Mouse (Mus musculus) embryonic facial prominence, embryonic 10.5 days (tissue): ENCODE measurements at regions not wholly inside any gene's neighbourhood (a gene's known extent, or its start where the extent isn't known, plus 50 kb on each side); places are given as distances from the start of the nearest gene placed in this dataset.

ENCODE experiments used
- DNase-seq: peaks from one replicate; pipeline ENCODE4 v3.0.0-alpha.2; 2017; ENCODE audit warnings: low spot score
- H3K27ac ChIP-seq: fragments of 300-500 bp; sonication (generic); replicated peaks from 2 replicates; pipeline ENCODE4 v1.5.1; 2016; ENCODE audit warnings: mild to moderate bottlenecking
- H3K27me3 ChIP-seq: fragments of 300-500 bp; sonication (generic); replicated peaks from 2 replicates; pipeline ENCODE4 v1.6.1; 2016; ENCODE audit warnings: low read depth, mild to moderate bottlenecking; ENCODE audit not compliant: poor library complexity, severe bottlenecking
- H3K36me3 ChIP-seq: fragments of 300-500 bp; sonication (generic); replicated peaks from 2 replicates; pipeline ENCODE4 v1.6.1; 2016; ENCODE audit warnings: mild to moderate bottlenecking, moderate library complexity
- H3K4me1 ChIP-seq: fragments of 300-500 bp; sonication (generic); 2 replicates; pipeline ENCODE4 v1.6.1; 2016
- H3K4me3 ChIP-seq: fragments of 300-500 bp; sonication (generic); 2 replicates; pipeline ENCODE4 v1.5.1; 2016; ENCODE audit warnings: mild to moderate bottlenecking, moderate library complexity
- H3K9me3 ChIP-seq: fragments of 300-500 bp; sonication (generic); 2 replicates; pipeline ENCODE4 v1.6.1; 2016; ENCODE audit warnings: mild to moderate bottlenecking
- WGBS: fragments of 180-500 bp; shearing (Covaris S2); methylation state at CpG from one replicate; pipeline ENCODE4 v1.1.7; 2016; 5-methylcytosine and 5-hydroxymethylcytosine counted together

DNA sequence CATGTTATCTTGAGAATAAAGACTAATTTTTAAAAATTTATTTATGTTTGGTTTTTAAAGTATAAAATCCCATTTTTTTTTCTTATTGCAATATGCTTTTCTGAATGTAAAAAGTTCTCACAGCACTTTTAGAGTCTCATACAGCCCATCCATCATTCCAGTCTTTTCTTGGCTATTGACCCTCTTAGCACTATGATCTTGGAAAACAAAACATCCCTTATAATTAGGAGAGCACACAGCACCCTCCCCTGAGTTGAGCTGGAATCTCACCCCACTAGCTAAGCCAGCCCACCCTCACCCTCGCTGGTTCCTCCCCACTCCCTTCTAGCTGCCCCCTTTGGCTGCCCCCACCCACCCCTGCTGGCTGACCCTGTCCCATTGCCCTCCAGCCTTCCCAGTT lies 154.2 kb upstream of the Ctnnb1 start:
- Histone ChIP-seq H3K9me3 (no peaks in the 10 kb centered on the region), H3K4me1 (peaks cover 64% of the 10 kb centered on the region), H3K27ac (no peak overlapping the region), H3K36me3 (no peaks in the 10 kb centered on the region), H3K27me3 (no peaks in the 10 kb centered on the region), H3K4me3 (no peak overlapping the region)
- DNase-seq, result no peak
- 31% methylated on average over 1 of the region's 1 CpGs for WGBS

DNA sequence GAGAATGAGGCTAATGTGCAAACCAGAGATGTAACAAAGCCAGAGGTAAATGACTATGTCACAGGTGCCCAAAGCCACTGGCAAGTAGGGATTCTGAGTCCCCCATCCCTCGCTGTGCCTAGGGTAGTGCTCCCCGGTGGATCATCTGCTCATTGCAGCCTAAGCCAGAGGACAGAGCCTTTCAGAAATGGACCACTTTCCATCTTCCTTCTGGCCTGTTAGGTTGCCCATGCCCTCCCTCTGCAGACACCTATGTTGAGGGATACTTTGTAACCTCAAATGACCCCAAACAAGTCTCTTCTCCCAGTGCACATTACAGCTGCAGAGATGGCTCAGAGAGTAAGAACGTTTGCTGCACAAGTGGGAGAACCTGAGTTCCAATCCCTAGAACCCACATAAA lies 153.3 kb upstream of the Ctnnb1 start:
- WGBS, result 74% methylated on average over 3 of the region's 3 CpGs
- DNase-seq, result no peak
- Histone ChIP-seq H3K27ac (peak overlapping the region; percentile 59), H3K27me3 (no peaks in the 10 kb centered on the region), H3K36me3 (no peaks in the 10 kb centered on the region), H3K4me1 (peaks cover 55% of the 10 kb centered on the region), H3K9me3 (no peaks in the 10 kb centered on the region), H3K4me3 (no peak overlapping the region)

DNA sequence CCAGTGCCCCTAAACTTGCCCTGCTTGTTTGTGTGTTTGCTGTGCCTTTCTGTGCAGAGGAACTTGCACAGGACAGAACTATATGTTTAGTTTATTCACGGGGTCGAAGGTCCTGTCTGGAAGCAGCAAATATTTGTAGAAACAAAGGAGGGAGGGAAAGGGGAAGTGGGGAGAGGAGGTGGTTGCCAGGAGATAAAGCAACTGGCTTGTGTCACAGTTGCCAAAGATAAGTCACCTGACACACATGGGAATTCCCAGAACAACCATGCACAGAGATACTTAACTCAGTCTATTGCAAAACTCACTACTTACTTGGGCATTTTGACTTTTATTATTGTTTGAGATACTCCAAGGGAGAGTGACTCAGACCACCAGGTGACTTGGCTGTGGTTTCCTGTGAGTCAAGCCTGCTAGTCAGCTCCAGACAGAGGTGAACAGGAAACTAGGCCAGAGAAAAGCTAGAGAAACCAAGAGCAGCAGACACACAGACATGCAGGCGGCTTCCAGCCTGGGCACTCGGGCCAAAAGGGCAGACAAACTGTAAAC lies 152.5 kb upstream of the Ctnnb1 start:
- 66% methylated on average over 4 of the region's 4 CpGs for WGBS
- no peaks in the 10 kb centered on the region for H3K27me3 ChIP-seq
- H3K27ac ChIP-seq, result 0 out of 2 replicates have a peak overlapping the region, but pooled peaks have one; percentile 59
- no peak for DNase-seq
- peaks cover 47% of the 10 kb centered on the region for H3K4me1 ChIP-seq
- H3K36me3 ChIP-seq, result no peaks in the 10 kb centered on the region
- no peak overlapping the region for H3K4me3 ChIP-seq
- no peaks in the 10 kb centered on the region for H3K9me3 ChIP-seq

DNA sequence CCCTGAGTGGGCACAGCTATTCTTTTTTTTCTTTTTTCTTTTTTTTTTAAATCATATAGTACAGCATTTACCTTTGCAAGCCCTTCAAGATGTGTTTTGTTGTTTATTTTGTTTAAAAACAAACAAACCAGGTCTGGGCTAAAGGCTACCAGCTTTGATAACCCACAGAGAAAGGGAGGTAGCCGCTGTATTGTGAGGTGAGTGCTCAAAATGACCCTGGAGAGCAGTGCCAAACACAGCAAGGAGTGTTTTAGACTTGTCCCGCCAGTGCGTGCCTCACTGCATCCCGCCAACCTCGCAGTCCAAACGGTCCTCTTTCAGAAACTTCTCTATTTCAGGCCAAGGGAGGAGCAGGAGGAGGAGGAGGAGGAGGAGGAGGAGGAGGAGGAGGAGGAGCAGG lies 152.0 kb upstream of the Ctnnb1 start:
- H3K9me3 ChIP-seq, result no peaks in the 10 kb centered on the region
- H3K4me1 ChIP-seq, result peaks cover 42% of the 10 kb centered on the region
- DNase-seq, result no peak
- no peaks in the 10 kb centered on the region for H3K27me3 ChIP-seq
- H3K4me3 ChIP-seq, result no peak overlapping the region
- WGBS, result 73% methylated on average over 6 of the region's 6 CpGs
- no peaks in the 10 kb centered on the region for H3K36me3 ChIP-seq
- 0 out of 2 replicates have a peak overlapping the region, but pooled peaks have one; percentile 30 for H3K27ac ChIP-seq

DNA sequence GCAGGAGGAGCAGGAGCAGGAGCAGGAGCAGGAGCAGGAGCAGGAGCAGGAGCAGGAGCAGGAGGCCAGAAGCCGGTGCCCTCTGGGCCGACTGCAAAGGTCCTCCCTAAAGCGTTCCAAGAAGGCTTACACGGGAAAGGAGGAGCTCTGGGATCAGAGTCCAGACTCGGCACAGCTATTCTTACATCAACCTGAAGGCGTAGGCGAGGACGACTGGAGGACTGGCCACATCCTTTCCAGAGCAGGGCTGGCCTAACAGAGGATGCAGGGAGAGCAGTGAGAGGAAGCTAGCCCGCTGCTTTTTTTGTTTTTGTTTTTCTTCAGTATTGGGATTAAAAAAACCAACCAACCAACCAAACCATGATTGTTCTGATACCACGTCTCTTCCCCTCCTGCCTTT lies 151.5 kb upstream of the Ctnnb1 start:
- WGBS, result 76% methylated on average over 10 of the region's 10 CpGs
- Histone ChIP-seq H3K4me1 (peaks cover 37% of the 10 kb centered on the region), H3K4me3 (no peak overlapping the region), H3K27me3 (no peaks in the 10 kb centered on the region), H3K36me3 (no peaks in the 10 kb centered on the region), H3K9me3 (no peaks in the 10 kb centered on the region), H3K27ac (peak overlapping the region; percentile 41; the same call in 1 of the 2 replicates)
- no peak for DNase-seq

DNA sequence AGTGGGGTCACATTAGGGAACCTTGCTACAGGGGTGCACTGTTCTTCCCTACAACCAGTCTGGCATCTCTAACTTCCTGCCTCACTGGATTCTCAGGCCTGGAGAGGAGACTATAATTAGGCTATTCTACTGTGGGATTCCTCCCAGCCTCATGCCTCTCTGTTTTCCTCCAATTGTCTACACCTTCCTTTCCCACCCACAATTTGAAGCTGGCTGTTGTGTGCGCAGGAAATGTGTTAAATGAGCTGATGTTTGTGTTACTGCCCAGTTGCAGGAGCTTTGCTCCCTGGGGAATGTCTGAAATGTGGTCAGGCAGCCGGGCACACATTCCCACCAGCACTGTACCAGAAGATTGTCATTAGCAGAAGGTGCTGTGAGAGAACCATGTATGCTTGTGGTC lies 150.6 kb upstream of the Ctnnb1 start:
- DNase-seq, result no peak
- H3K36me3 ChIP-seq, result no peaks in the 10 kb centered on the region
- H3K4me1 ChIP-seq, result peaks cover 34% of the 10 kb centered on the region
- peak overlapping the region; percentile 41 for H3K27ac ChIP-seq
- WGBS, result 38% methylated on average over 2 of the region's 2 CpGs
- H3K9me3 ChIP-seq, result no peaks in the 10 kb centered on the region
- no peaks in the 10 kb centered on the region for H3K27me3 ChIP-seq
- no peak overlapping the region for H3K4me3 ChIP-seq

DNA sequence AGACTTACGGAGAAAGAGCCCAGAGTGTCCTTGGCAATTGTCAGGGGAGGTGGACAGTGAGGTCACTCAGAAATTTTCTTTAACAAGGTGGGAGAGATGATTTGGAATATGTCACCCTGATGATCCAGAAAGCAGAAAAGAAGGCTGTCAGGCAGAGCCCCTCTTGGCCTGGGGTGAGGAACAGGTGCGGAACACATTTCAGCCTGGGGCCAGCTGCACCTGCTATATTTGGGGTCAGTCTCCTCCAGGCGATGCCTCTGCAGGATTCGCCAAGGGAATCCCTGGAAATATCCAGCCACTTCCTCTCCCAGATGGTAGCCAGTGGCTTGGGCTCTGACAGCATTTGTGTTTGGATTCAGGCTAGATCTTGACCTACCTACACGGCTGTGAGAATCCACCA lies 134.8 kb upstream of the Ctnnb1 start:
- WGBS, result 86% methylated on average over 5 of the region's 5 CpGs
- Histone ChIP-seq H3K9me3 (peaks cover 15% of the 10 kb centered on the region), H3K36me3 (peaks cover 4% of the 10 kb centered on the region; the same call in 1 of the 2 replicates), H3K4me3 (no peak overlapping the region), H3K27ac (no peak overlapping the region), H3K27me3 (peaks cover 13% of the 10 kb centered on the region), H3K4me1 (peaks cover 17% of the 10 kb centered on the region)
- no peak for DNase-seq

DNA sequence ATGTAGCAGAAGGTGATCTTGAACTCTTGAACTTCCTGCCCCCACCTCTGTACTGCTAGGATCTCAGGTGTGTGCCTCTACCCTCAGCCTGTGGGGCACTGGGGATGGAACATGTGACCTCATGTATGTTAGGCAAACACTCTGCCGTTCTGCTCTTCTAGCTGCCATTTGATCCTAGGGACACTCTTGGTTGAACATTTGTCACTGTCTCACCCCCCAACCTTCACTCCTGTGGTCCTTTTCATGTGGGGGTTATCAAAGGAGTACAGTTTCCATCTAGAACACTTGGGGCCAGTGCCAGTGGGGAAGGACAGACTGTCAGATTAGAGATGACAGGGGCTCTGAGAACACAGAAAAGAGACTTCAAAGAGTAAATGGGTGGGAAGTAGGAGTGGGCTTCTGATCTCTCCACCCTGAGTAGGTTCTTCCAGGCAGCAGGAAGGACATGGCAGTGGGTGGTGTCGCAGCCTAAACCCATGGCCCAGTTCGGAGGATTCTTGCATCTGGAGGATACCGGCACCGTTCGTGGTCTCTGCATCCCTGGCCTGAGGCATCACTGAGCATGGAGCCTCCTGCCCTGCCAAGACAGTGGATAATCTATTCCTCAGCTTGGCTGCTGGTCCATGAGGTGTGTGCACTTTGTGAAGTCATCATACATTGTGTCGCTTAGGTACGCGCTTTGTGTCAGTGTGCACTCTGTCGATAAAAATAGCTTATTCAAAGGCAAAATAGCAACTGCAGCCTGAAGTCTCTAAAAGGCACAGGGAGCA lies 132.7 kb upstream of the Ctnnb1 start:
- Histone ChIP-seq H3K4me3 (no peak overlapping the region), H3K27ac (no peak overlapping the region), H3K36me3 (peaks cover 4% of the 10 kb centered on the region; the same call in 1 of the 2 replicates), H3K9me3 (peaks cover 8% of the 10 kb centered on the region), H3K27me3 (peaks cover 13% of the 10 kb centered on the region), H3K4me1 (peaks cover 17% of the 10 kb centered on the region)
- DNase-seq, result no peak
- WGBS, result 85% methylated on average over 10 of the region's 10 CpGs

DNA sequence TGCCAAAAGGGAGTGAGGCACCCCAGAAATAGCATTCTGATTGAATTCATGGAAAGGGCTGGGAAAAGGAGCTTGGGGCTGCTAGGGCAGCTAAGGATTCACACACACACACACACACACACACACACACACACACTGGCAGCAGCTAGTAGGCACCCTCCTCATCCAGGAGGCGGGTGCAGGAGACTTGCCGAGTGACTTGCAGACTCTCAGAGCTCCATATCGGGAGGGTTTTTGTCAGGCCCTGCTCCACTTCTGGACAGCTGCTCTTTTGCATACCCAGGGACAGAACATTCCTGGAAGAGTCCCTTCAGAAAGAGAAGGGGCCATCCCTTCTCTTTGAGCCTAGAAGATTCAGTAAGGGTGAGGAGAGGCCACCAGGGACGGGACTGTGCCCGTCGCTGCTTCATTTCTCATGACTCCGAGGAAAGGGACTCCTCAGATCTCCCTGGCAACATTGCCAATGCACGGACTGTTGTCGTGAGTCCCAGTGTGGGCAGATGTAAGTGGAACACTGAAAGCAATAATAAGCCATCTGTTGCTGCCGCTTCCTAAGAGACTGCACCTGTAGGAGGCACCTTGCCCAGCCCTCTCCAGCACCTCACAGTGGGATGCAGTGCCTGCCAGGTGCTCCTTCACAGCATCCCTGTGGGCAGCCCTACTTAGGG lies 130.9 kb upstream of the Ctnnb1 start:
- H3K9me3 ChIP-seq, result no peaks in the 10 kb centered on the region
- H3K27me3 ChIP-seq, result peaks cover 13% of the 10 kb centered on the region
- DNase-seq, result no peak
- H3K4me3 ChIP-seq, result no peak overlapping the region
- WGBS, result 53% methylated on average over 10 of the region's 10 CpGs
- no peaks in the 10 kb centered on the region for H3K36me3 ChIP-seq
- H3K27ac ChIP-seq, result no peak overlapping the region
- peaks cover 17% of the 10 kb centered on the region for H3K4me1 ChIP-seq

DNA sequence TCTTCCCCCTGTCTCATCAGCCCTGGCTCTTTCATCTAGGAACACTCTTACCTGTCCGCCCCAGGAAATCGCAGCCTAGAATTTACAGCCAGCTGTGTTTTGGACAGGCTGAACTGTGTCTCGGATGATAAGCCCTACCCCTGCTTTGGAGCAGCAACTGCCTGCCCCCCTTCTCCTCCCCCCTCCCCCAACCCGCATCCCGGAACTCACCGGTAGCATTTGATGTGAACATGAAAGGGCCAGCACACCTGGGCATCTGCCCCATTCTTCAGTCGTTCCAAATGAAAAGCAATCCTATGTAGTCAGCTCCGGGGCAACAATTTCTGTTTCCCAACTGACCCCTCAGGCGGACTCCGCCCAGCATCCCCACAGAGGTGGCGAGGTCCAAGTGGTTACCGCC lies 130.1 kb upstream of the Ctnnb1 start:
- Histone ChIP-seq H3K27ac (no peak overlapping the region), H3K36me3 (no peaks in the 10 kb centered on the region), H3K9me3 (no peaks in the 10 kb centered on the region), H3K4me1 (peaks cover 18% of the 10 kb centered on the region), H3K27me3 (peaks cover 13% of the 10 kb centered on the region), H3K4me3 (no peak overlapping the region)
- no peak for DNase-seq
- WGBS, result 34% methylated on average over 12 of the region's 12 CpGs

DNA sequence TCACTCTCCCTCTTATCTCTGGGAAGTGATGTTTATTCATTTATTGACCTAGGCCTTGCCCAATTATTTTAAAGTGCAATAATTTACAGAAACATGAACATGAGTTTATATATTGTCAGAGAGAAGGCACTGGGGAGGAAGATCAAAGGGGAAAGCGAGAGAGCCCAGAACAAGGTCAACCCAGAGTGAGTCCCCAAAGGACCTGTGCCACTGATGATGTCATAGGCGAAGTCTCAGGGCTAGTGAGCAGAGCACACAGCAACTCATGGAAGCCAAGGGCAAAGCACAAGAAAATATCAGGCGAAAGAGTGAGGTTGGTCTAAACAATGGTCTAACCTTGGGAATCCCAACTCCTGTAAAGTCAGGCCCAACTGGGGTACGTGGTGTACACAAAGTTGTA lies 126.4 kb upstream of the Ctnnb1 start:
- WGBS, result 91% methylated on average over 4 of the region's 4 CpGs

DNA sequence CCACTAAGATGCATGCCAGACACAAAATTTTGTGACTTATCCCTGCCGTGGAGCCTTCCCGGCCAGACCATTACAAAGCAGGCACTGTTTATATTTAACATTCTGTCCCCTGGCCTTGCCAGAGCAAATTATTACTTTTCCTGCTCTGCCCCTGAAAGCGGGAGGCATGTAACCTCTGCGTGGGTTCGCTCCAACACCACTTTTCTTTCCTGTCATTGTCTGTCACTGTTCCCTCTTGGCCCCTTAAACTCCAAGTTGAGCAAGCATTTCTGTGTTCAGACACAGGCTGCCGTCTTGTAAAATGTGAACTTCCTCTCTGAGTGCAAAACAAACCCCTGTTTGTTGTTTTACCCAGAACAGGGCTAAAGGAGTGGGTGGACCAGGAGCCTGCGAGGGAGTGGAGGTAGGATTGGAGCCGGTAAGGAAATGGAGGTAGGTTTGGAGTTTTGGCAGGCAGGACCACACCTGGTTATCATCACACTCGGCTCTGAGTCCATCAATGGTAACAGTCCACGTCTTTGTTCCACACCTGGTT lies 124.2 kb upstream of the Ctnnb1 start:
- 50% methylated on average over 10 of the region's 10 CpGs for WGBS
- H3K27ac ChIP-seq, result peak overlapping the region; percentile 32; the same call in 1 of the 2 replicates
- H3K9me3 ChIP-seq, result no peaks in the 10 kb centered on the region
- peak; percentile 24 for DNase-seq
- no peaks in the 10 kb centered on the region for H3K36me3 ChIP-seq
- no peak overlapping the region for H3K4me3 ChIP-seq
- H3K27me3 ChIP-seq, result no peaks in the 10 kb centered on the region
- H3K4me1 ChIP-seq, result peaks cover 41% of the 10 kb centered on the region

More for the DNA sequence above, 126.4 kb upstream of the Ctnnb1 start:
- Histone ChIP-seq H3K27ac (no peak overlapping the region), H3K9me3 (no peaks in the 10 kb centered on the region), H3K36me3 (no peaks in the 10 kb centered on the region), H3K4me1 (peaks cover 39% of the 10 kb centered on the region), H3K4me3 (no peak overlapping the region), H3K27me3 (peaks cover 12% of the 10 kb centered on the region)
- no peak for DNase-seq
